Mouse (Mus musculus) embryo, embryonic 10 days (tissue): ENCODE measurements around the gene Atf3.

Experiments used
- DNase-seq: peaks from one replicate; pipeline ENCODE4 v3.0.0-alpha.2; 2015; ENCODE audit warnings: low spot score

Gene Atf3

DNA sequence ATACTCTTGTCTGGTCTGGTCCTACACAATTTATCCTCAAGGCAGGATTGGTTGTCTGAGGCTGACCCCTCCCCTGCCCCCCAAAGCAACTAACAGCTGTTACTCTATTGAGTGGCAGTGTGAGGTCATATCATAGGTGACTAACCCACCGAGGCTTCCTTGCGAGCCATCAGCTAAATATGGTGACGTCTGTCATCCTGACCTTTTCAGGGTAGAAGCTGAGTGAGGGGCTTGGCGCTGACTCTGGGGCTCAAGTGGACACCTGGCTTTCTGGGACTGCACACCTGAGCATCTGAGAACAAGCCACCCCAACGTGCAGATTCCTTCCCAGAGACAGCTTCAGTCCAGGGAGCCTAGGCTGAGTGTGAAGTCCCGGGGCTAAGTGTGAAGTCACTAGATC lies at the start of gene Atf3:
Gene Atf3, minus strand, starts transcription at position 101 of the 400 bp plus-strand sequence.
- DNase-seq, result no peak

DNA sequence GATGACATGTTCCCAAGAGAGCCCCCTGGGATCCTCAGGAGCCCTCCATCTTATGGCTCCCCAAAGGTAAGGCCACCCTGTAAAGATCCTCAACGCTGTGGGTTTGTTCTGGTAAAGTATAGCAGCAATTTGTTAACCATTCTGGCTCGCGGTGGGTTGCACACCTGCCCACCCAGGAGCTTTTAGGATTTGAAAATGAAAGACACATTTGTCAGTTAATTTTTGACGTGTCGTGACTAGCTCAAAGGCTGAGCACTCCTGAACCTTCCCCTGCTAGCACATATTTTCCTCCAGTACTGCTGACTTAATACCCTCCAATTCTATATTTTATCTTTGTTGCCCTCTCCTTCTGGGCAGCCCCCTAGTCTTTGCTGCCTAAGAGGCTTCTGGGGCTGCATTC lies 49.3 kb upstream of the Atf3 start:
- no peak for DNase-seq

DNA sequence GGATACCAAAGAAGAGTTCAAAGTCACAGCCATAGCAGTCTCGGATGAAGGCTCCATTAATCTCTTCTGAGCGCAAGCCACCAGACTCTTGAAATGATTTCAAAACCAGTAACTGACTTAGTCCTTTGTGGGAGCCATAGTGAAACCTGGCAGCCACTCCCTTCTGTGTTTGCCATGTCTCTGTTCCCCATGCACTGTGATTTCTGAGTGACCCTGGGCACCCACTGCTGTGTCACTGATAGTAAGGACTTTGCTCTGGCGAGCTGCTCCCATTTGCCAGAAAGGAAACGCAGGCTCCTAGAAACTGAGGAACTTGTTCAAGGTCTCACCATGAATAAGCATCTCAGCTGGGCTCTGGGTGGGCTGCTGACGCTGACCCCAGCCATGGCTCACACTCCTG lies 45.6 kb upstream of the Atf3 start:
- DNase-seq, result no peak

DNA sequence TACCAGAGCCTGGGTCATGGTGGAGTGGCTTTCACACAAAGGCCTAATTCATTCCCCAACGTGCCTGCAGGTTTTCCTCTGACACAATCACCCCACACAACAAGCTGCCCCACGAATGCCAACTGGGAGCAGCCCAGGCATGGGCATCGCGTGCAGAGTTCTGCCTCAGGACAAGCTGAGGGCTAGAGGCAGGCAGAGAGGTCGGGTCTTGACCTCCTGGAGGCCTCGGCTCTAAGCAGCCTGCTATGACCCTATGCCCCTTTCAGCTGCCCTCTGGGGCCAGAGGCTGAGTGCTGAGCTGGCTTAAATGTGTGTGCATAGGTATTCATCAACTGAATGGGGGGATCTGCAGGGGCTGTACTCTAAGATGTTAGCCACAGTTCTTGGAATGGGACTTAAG lies 44.0 kb upstream of the Atf3 start:
- DNase-seq, result peak; percentile 77

DNA sequence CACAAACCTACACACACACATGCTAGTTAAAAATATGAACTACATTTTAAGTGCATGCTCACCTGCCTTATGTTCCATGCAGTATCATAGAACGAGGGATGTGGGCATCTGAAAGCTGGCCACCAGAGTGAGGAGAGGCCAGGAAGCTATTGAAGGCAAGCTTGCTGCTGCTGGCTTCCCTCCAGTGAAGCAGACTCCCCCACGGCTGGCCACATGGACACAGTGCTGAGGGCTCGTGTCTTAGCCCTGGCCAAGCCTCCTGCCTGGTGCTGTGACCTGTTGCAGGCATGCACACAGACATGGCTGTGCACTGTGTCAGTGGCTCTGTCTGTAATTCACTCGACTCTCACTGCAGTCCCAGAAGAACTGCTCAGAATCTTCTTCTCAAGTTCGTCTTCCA lies 41.8 kb upstream of the Atf3 start:
- DNase-seq, result no peak

DNA sequence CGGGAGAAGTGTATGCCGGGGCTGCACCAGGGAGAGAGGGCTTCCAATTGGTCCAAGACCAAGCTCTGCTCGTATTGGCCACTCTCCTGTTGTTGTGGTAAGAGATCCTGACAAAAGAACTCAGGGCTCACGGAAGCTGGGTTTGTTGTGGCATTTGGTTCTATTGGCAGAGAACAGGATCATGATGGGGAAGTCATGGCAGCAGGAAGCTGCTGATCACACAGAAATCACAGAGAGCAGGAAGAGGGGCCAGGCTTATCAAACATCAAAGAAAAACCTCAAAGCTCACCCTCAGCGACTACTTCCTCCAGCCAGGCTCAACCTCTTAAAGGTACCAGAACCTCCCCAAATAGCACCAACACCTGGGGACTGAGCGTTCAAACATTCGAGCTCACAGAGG lies 41.3 kb upstream of the Atf3 start:
- DNase-seq, result no peak

DNA sequence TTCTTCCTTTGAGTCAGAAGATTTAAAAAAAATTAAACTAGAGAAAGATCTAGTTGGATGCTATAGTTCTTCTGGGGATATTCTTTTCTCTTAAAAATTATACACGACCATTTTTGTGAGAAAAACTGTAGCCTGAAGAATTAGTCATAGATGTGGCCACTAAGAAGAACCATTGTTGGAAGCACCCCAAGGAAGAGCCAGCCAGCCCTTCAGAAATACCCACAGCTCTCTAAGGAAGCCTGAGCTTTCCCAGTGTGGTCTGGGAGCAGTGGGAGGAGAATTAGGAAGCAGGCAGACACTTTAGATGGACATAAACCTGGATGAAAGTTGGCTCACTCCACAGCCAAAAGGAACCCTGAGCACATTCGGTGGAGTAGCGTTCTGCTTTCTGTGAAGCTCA lies 40.7 kb upstream of the Atf3 start:
- DNase-seq, result no peak

DNA sequence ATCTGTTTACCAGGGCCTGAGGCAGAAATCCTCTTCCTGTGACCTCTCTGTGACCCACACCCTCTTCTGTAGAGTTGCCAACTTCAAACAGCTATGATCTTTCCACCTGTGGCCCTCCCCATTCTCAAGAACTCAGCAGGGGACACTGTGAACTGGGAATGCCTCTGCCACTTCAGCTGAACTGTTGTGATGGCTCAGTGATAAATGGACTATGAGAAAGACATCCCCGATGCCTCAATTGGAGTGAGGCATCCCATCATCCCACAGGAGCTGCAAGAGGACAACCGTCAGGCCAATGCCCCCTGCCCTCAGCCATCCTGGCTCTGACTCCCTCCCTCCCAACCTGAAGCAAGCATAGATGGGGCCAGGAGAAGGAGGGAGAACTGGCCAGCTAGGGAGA lies 40.1 kb upstream of the Atf3 start:
- no peak for DNase-seq

DNA sequence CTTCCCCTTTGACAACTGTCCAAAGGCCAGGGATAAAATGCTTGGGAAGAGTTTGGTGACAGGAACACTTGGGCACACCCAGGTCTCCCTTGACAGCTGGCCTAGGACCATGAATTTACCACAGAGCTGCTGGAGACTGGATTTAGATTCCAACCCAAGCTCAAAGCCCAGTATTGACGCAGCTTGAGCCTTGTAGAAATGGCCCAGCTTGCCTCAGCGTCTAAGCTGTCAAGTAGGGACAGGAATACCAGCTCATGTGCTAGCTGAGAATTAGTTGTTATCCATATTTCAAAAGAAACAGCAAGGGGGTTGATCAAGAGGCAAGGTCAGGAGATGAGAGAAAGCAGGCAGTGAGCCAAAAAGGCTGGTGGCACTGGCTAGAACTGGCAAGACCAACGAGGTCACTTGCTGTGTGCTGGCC lies 39.5 kb upstream of the Atf3 start:
- DNase-seq, result no peak

DNA sequence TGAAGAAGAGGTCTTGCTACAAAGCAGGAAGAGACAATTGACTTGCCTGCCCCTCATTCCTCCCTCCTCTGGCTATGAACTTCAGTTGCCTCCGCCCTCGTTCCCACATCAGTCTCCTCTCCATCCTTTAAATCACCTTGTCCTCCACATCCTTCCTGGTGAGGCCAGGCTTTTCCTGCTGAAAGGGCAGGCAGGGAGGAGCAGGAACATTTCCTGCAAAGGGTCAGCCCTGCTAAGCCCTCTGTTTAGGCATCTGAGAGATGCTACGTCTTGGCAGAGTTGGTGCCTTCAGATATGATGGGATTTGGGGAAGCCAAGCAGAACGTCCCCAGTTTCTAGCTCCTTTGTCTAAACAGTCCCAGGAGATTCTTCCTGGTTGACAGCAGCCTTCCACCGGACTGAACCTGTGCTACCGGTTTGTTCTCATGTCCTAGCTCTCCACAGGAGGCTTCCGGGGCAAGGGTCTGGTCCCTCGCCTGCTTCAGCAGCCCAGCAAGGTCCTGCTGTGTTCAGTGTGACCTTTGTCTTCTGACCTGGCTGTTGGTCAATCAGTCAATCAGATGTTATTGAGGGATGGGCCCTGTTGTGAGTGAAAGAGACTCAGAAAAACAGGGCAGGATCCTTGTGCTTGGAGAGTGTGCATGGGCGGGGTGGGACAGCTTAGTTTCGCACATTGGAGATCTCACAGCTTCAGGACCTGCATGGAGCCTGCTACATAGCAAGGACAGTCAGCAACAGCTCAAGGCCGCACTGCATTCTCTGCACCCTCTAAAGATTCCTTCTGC lies 38.9 kb upstream of the Atf3 start:
- DNase-seq, result no peak

DNA sequence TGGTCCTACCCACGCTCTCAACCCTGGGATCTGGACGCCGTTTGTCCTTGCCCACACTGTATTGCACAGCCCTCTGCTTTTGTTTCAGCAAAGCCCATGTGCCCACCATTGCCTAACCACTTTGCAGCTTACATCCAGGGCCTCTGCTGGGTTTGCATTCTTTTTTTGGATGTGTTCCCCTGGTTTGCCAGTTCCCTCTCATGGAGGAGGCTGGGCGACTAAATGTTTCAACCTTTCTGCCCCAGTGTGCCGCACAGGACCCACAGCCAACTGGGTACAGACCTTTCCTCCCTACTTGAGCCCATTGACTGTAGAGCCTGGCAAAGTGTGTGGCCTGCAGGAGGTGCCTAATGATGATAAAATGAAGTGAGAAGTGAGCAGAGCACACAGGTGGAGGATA lies 38.3 kb upstream of the Atf3 start:
- DNase-seq, result no peak

DNA sequence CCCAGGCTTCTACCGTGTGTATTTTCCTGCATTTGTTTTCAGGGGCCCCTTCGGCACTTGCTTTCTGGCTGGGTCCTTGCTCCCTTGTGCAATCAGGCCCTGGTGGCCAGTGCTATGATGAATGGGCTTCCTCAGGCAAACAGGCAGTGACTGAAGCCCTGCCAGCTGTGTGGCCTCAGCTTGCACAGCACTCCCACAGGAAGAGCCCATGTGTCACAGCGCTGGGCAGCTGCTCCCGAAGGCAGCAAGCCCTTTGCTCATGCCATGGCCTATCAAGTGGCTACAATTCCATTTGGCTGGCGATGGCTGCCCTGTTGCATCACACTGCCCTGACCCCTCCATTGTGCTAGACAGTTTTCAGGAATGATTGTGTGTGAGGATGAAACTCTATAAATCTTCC lies 36.6 kb upstream of the Atf3 start:
- DNase-seq, result peak; percentile 36

DNA sequence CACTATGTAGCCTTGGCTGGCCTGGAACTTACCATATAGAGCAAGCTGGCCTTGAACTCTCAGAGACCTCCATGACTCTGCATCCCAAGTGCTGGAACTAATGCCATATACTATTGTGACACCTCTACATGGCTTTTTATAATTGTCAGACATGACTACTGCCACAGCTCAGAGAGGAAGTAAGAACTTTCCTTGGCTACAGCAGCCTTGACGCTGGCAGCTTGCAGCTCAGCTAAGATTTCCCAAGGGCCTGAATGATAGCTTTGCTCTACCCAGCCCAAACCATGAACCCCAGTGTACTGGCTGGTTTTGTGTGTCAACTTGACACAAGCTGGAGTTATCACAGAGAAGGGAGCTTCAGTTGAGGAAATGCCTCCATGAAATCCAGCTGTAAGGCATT lies 35.8 kb upstream of the Atf3 start:
- DNase-seq, result no peak

DNA sequence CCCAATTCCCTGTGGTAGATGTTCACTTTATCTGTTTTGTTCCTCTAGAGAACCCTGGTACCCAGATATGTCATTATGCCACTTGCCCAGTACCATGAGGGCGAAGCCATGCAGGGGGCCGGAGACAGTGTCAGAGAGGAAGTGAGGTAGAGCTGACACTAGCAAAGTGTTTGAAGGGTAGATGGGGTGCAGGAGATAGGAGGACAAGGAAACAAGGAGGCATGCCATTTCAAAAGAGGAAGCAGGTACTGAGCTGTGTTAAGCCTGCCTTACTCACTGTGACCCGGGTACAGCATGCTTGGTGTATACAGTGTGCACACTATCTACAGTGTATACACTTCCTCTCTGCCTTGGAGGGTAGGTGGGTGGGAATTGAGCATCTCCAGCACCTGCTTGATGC lies 32.1 kb upstream of the Atf3 start:
- no peak for DNase-seq

DNA sequence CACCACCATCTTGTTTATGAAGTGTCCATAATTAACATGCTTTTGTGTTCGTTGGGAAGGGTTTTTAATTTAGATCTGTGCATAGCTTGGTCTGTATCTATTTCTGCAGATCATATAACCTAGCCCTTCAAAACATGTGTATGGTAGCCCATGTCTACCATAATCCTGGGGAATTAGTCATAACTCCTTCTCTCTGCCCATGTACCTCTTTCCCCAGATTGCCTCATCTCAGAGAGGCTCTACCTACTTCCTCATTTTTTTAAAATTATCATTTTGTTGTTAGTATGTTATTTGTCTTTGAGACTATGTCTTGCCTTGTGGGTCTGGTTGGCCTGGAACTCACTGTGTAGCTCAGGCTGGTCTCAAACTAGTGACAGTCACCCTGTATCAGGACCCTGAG lies 30.6 kb upstream of the Atf3 start:
- DNase-seq, result no peak

DNA sequence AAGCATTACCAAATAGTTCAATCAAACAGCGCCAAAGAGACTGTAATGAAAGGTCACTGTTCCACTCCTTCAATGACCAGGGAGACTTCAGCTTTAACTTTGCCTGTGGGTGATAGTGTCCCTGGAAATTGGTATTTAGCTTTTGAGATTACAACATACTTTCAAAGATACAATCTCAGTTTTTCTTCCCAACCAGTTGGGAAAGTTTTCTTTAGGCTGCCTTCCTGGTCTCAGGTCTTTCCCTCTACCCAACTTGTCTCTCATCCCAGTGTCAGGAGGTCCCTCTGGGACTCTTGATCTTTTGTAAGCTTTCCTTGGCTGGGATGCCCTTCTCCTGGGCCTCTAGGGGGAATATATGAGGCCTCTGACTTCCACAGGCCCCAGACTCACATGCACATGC lies 29.7 kb upstream of the Atf3 start:
- no peak for DNase-seq

DNA sequence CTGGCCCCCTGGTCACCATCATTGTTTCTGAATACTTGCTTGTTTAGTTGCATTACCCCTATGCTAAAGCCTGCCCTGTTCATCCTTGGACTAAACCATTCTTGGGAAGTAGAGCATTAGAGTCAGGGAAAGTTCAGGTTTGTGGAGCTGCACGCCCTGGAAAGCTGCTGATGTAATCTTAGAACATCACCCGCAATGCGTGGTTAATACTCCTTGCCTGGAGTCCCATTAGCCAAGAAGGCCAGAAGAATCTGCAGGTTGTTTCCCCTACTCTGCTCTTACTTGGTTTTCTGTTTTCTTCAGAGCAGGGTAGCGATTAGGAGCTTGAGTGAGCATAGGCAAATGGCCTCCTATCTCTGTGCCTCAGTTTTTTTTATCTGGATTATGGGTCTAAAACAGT lies 26.0 kb upstream of the Atf3 start:
- DNase-seq, result no peak

DNA sequence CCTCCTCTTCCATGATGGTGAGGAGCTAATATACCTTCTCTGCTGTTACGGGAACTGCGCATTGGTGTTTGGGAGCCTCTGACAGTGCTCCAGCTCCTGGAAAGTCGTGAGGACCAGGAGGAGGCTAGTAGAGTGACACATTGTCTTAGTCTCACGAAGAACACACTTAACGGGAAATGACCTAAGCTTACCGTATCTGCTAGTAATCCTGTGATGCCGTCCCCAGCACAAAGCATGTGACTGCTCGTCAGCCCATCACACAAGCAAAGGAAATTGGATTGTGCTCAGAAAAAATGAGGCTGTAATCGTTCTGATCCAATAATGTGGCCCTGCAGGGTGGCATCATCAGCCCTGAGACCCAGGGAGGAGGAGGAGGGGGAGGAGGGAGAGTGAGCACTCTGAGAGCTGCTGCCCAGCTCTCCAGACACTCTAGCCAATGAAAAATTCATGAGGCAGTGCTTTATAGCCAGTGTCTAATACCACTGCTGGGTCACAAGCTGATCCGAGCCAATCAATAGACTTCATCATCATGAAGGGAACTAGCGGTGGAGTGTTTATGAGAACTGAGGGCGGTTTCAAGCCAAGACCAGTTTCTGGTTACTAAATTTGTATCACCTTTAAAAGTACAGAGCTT lies 24.3 kb upstream of the Atf3 start:
- DNase-seq, result peak; percentile 23

DNA sequence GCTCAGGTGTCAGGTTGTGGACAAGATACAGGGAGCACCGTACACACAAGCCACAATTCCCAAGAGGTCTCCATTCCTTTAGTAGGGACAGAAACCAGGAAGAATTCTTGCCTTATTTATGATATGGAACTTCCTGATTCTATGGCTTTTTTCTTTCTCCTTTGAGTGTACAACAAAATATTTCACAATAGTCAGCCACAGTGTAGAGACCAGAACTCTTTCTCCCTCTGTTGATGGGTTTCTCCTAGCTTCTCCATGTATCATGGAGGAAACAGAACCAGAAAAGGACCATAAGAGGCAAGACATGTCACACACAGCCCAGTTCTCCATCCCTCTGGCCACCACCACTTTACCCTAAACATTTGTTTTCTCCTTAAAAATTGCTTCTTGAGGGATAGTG lies 23.7 kb upstream of the Atf3 start:
- no peak for DNase-seq

DNA sequence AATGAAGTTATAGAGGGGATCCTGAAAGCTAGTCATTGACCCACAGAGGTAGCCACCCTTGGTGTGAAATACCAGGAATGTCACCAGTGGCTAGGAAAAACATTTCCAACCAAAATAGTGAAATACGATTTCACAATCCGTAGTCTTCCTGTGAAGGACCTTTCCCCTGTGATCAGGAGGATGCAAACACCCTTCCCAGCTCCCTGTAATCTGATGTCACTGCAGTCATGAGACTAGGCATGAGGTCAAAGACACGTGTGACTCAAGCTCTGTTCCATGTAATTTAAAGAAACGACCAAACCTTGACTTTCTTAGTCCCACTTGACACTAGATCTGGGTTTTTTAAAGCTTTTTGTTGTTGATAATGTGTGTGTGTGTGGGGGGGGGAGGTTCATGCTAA lies 21.8 kb upstream of the Atf3 start:
- no peak for DNase-seq

DNA sequence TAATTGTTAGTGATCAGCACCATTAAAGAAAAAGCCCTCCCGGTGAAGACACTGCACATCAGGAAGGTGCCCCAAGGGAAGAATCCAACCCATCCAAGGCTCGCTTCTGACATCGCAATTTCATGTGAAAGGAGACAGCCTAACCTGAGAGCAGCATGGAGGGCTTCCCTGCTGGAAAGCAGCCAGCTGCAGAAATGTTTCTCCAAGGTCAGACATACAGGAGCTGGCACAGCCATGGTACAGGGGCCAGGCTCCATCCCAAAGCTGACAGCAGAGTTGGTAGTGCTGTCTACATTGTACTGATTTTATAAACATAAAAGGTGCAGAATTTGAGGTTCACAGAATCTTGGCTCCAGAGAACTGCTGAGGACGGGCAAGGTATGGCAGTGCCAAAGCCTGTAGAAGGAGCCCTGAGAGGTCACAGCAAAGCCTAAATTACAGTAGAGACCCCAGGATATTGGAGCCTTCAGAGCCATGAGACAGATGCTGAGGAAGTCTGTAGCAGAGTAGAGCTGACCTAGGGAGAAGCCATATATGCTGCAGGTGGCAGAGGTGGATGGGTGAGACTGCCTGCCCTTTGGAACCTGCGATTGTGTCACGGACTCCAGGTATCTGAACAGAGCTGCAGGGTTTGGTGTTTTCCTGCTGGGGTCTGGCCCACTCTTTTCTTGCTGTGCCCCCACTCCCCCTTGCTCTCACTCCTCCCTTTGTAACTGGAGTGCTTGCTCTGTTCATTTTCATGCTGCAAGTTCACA lies 18.1 kb upstream of the Atf3 start:
- DNase-seq, result no peak

DNA sequence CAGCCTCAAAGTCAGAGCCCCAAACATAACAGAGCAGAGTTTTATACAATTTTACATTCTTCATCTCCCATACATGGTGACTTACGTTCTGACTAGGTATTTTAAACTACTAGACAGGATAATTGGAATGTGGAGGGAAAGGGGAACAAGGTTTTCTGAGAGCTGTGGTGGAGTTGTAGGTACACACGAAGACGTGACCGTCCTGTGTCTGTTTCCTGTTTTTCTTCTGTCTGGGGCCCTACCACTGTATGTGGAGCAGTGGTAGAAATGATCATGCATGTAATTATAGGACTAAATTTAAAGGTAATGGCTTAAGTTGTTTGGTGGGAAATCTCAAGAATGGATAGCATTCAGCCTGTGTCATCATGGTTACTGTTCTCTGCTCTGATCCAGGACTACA lies 17.0 kb upstream of the Atf3 start:
- no peak for DNase-seq

DNA sequence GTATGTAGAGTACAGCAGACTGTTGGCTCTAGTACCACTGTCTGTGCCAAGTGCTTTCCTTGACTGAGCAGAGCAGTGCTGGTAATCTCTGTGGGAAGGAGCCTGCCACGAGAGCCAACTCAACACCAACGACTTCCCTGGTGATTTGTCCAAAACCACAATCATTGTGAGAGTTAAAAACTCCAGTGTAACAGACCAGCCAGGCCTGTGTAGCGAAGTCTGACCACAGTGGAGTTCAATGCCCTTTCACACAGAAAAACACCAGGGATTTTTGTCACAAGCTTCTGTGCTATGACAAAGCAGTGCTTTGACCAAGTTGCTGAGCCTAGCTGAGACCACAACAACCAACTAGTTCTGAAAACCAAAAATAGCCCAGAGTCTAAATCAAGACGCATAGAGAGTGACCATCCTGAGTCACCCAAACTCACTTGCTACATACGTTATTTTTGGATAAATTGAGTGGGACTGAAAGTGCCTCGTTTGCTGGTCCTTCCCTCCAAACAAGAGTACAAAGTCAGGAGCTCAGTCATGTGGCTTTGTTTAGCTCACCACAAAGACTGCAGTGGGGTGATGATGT lies 12.6 kb upstream of the Atf3 start:
- DNase-seq, result no peak
